Mouse (Mus musculus) naive thymus-derived CD4-positive, alpha-beta T cell, adult 2 months (primary cell): ENCODE measurements around the gene Iba57.

Source experiments
- DNase-seq: peaks from one replicate; pipeline ENCODE4 v3.0.0-alpha.2; 2011; ENCODE audit warnings: low read depth

The Iba57 gene

GRCm38 (mm10) chr11:59134373-59134997, 29.1 kb downstream of the Iba57 start:
- no peak for DNase-seq

- DNase-seq = no peak
These were observed 31.5 kb downstream of the Iba57 start for GRCm38 (mm10) chr11:59132065-59132464.

GRCm38 (mm10) chr11:59131348-59131919, 32.1 kb downstream of the Iba57 start:
- DNase-seq = no peak

GRCm38 (mm10) chr11:59130782-59131181, 32.8 kb downstream of the Iba57 start:
- DNase-seq = no peak

GRCm38 (mm10) chr11:59105945-59106344, 57.6 kb downstream of the Iba57 start:
- no peak for DNase-seq
